Mouse (Mus musculus) stomach, embryonic 15.5 days (tissue): ENCODE measurements around the gene Dapk2. TPM values are rescaled to one million over a fixed set of nuclear protein-coding genes. Genes with fewer than 3 reads are reported as not detected.

ENCODE experiments used
- ATAC-seq: fragments of 200-750 bp; cut with Nextera tagmentation; 2 replicates; pipeline ENCODE4 v1.8.0; 2017; ENCODE audit warnings: low read depth, moderate number of reproducible peaks, moderate TSS enrichment; ENCODE audit not compliant: insufficient read depth, low FRiP score
- H3K27ac ChIP-seq: fragments of 300-500 bp; sonication (generic); 2 replicates; pipeline ENCODE4 v1.5.1; 2015; ENCODE audit warnings: mild to moderate bottlenecking, inconsistent platforms
- H3K27me3 ChIP-seq: fragments of 300-500 bp; sonication (generic); replicated peaks from 2 replicates; pipeline ENCODE4 v1.6.1; 2015; ENCODE audit warnings: inconsistent platforms
- H3K36me3 ChIP-seq: fragments of 300-500 bp; sonication (generic); 2 replicates; pipeline ENCODE4 v1.6.1; 2015; ENCODE audit warnings: inconsistent platforms
- H3K4me1 ChIP-seq: fragments of 300-500 bp; sonication (generic); 2 replicates; pipeline ENCODE4 v1.6.1; 2015; ENCODE audit warnings: inconsistent platforms
- H3K4me2 ChIP-seq: fragments of 300-500 bp; sonication (generic); 2 replicates; pipeline ENCODE4 v1.6.1; 2015; ENCODE audit warnings: mild to moderate bottlenecking, inconsistent platforms
- H3K4me3 ChIP-seq: fragments of 300-500 bp; sonication (generic); replicated peaks from 2 replicates; pipeline ENCODE4 v1.5.1; 2015; ENCODE audit warnings: inconsistent platforms
- H3K9ac ChIP-seq: fragments of 300-500 bp; sonication (generic); 2 replicates; pipeline ENCODE4 v1.6.1; 2015; ENCODE audit warnings: inconsistent platforms
- H3K9me3 ChIP-seq: fragments of 300-500 bp; sonication (generic); 2 replicates; pipeline ENCODE4 v1.6.1; 2016; ENCODE audit warnings: inconsistent platforms
- WGBS: fragments of 180-500 bp; shearing (Covaris S2); methylation state at CpG from one replicate; pipeline ENCODE4 v1.1.7; 2015; 5-methylcytosine and 5-hydroxymethylcytosine counted together
- polyA plus RNA-seq: library from polyadenylated mRNA; unstranded; fragments of >200 nt; fragmentation: Nextera tagmentation; extraction: Ambion mirVana; gene quantifications from 2 replicates; pipeline ENCODE4 v1.2.1, GENCODE M21; 2015

Gene Dapk2
- polyA plus RNA-seq, 1 experiment from 2014 or later, result 10.1 TPM

GRCm38 (mm10) chr9:66198533-66198932 lies 40.5 kb downstream of the Dapk2 start:
- H3K27ac ChIP-seq, result no peak overlapping the region

GRCm38 (mm10) chr9:66199657-66200410 lies 41.8 kb downstream of the Dapk2 start:
- H3K27ac ChIP-seq, result peak overlapping the region; percentile 44; the same call in 1 of the 2 replicates
- no peaks in the 10 kb centered on the region for H3K36me3 ChIP-seq
- no peak for ATAC-seq

More at GRCm38 (mm10) chr9:66198533-66198932, 40.5 kb downstream of the Dapk2 start:
- H3K9me3 ChIP-seq, result no peaks in the 10 kb centered on the region
- no peaks in the 10 kb centered on the region for H3K36me3 ChIP-seq
- WGBS, result 76% methylated on average over 1 of the region's 1 CpGs
- H3K4me3 ChIP-seq, result no peak overlapping the region
- no peaks in the 10 kb centered on the region for H3K4me1 ChIP-seq
- H3K9ac ChIP-seq, result no peak overlapping the region
- no peak for ATAC-seq
- no peak overlapping the region for H3K4me2 ChIP-seq
- H3K27me3 ChIP-seq, result no peaks in the 10 kb centered on the region

GRCm38 (mm10) chr9:66200411-66200789 lies 42.4 kb downstream of the Dapk2 start:
- H3K9me3 ChIP-seq, result no peaks in the 10 kb centered on the region
- H3K4me3 ChIP-seq, result no peak overlapping the region
- no peak overlapping the region for H3K4me2 ChIP-seq
- H3K36me3 ChIP-seq, result no peaks in the 10 kb centered on the region
- 55% methylated on average over 5 of the region's 5 CpGs for WGBS
- no peak overlapping the region for H3K9ac ChIP-seq
- no peak for ATAC-seq
- no peak overlapping the region for H3K27ac ChIP-seq
- no peaks in the 10 kb centered on the region for H3K4me1 ChIP-seq
- no peaks in the 10 kb centered on the region for H3K27me3 ChIP-seq

More at GRCm38 (mm10) chr9:66199657-66200410, 41.8 kb downstream of the Dapk2 start:
- 77% methylated on average over 14 of the region's 14 CpGs for WGBS
- Histone ChIP-seq H3K9ac (no peak overlapping the region), H3K9me3 (no peaks in the 10 kb centered on the region), H3K4me3 (no peak overlapping the region), H3K27me3 (no peaks in the 10 kb centered on the region), H3K4me1 (no peaks in the 10 kb centered on the region), H3K4me2 (no peak overlapping the region)

- Histone ChIP-seq H3K4me3 (no peak overlapping the region), H3K9me3 (no peaks in the 10 kb centered on the region), H3K4me2 (no peak overlapping the region), H3K27me3 (no peaks in the 10 kb centered on the region), H3K36me3 (no peaks in the 10 kb centered on the region), H3K4me1 (no peaks in the 10 kb centered on the region), H3K27ac (no peak overlapping the region), H3K9ac (no peak overlapping the region)
- ATAC-seq, result no peak
- WGBS, result 37% methylated on average over 6 of the region's 6 CpGs
Observed at GRCm38 (mm10) chr9:66201665-66202064, 43.6 kb downstream of the Dapk2 start.

- no peak for ATAC-seq
- Histone ChIP-seq H3K9me3 (no peaks in the 10 kb centered on the region), H3K4me1 (no peaks in the 10 kb centered on the region), H3K27me3 (no peaks in the 10 kb centered on the region), H3K9ac (no peak overlapping the region), H3K4me3 (no peak overlapping the region), H3K36me3 (no peaks in the 10 kb centered on the region), H3K27ac (no peak overlapping the region), H3K4me2 (no peak overlapping the region)
- WGBS, result 73% methylated on average over 7 of the region's 7 CpGs
Observed at GRCm38 (mm10) chr9:66202463-66202862, 44.4 kb downstream of the Dapk2 start.

GRCm38 (mm10) chr9:66205702-66206101 lies 47.7 kb downstream of the Dapk2 start:
- Histone ChIP-seq H3K36me3 (no peaks in the 10 kb centered on the region), H3K27ac (no peak overlapping the region), H3K27me3 (no peaks in the 10 kb centered on the region), H3K4me3 (no peak overlapping the region), H3K4me1 (no peaks in the 10 kb centered on the region), H3K4me2 (no peak overlapping the region), H3K9me3 (no peaks in the 10 kb centered on the region), H3K9ac (no peak overlapping the region)
- no peak for ATAC-seq
- 93% methylated on average over 9 of the region's 9 CpGs for WGBS

GRCm38 (mm10) chr9:66206825-66207224 lies 48.8 kb downstream of the Dapk2 start:
- ATAC-seq, result no peak; the same call in 1 of the 2 replicates
- Histone ChIP-seq H3K4me3 (no peak overlapping the region), H3K4me2 (no peak overlapping the region), H3K27me3 (no peaks in the 10 kb centered on the region), H3K4me1 (no peaks in the 10 kb centered on the region), H3K27ac (no peak overlapping the region), H3K9ac (no peak overlapping the region), H3K9me3 (no peaks in the 10 kb centered on the region), H3K36me3 (no peaks in the 10 kb centered on the region)
- WGBS, result 46% methylated on average over 5 of the region's 5 CpGs

- no peaks in the 10 kb centered on the region for H3K27me3 ChIP-seq
- H3K4me3 ChIP-seq, result no peak overlapping the region
- H3K4me1 ChIP-seq, result 0 out of 2 replicates have a peak, but pooled peaks cover 16% of the 10 kb centered on the region
- no peak for ATAC-seq
- H3K9me3 ChIP-seq, result no peaks in the 10 kb centered on the region
- H3K36me3 ChIP-seq, result no peaks in the 10 kb centered on the region
- H3K27ac ChIP-seq, result no peak overlapping the region
- no peak overlapping the region for H3K4me2 ChIP-seq
- 36% methylated on average over 4 of the region's 4 CpGs for WGBS
- H3K9ac ChIP-seq, result no peak overlapping the region
Observed at GRCm38 (mm10) chr9:66211420-66211819, 53.4 kb downstream of the Dapk2 start.

GRCm38 (mm10) chr9:66212088-66212487 lies 54.1 kb downstream of the Dapk2 start:
- Histone ChIP-seq H3K9me3 (no peaks in the 10 kb centered on the region), H3K27me3 (no peaks in the 10 kb centered on the region), H3K4me3 (no peak overlapping the region), H3K9ac (no peak overlapping the region), H3K27ac (peak overlapping the region; percentile 48; the same call in 1 of the 2 replicates), H3K36me3 (no peaks in the 10 kb centered on the region), H3K4me2 (no peak overlapping the region), H3K4me1 (0 out of 2 replicates have a peak, but pooled peaks cover 16% of the 10 kb centered on the region)
- 70% methylated on average over 2 of the region's 2 CpGs for WGBS
- no peak for ATAC-seq

GRCm38 (mm10) chr9:66212802-66213201 lies 54.8 kb downstream of the Dapk2 start:
- H3K4me2 ChIP-seq, result no peak overlapping the region
- WGBS, result 65% methylated on average over 5 of the region's 5 CpGs
- no peaks in the 10 kb centered on the region for H3K9me3 ChIP-seq
- H3K9ac ChIP-seq, result no peak overlapping the region
- no peaks in the 10 kb centered on the region for H3K27me3 ChIP-seq
- H3K27ac ChIP-seq, result peak overlapping the region; percentile 48
- no peaks in the 10 kb centered on the region for H3K36me3 ChIP-seq
- no peak for ATAC-seq
- no peak overlapping the region for H3K4me3 ChIP-seq
- 0 out of 2 replicates have a peak, but pooled peaks cover 16% of the 10 kb centered on the region for H3K4me1 ChIP-seq

GRCm38 (mm10) chr9:66213386-66214032 lies 55.5 kb downstream of the Dapk2 start:
- Histone ChIP-seq H3K4me2 (no peak overlapping the region), H3K36me3 (no peaks in the 10 kb centered on the region), H3K27ac (peak overlapping the region; percentile 48), H3K9me3 (no peaks in the 10 kb centered on the region), H3K4me3 (no peak overlapping the region), H3K9ac (no peak overlapping the region), H3K4me1 (0 out of 2 replicates have a peak, but pooled peaks cover 16% of the 10 kb centered on the region), H3K27me3 (no peaks in the 10 kb centered on the region)
- WGBS, result 35% methylated on average over 5 of the region's 5 CpGs
- ATAC-seq, result peak; percentile 87

- Histone ChIP-seq H3K27ac (no peak overlapping the region), H3K4me3 (no peak overlapping the region), H3K27me3 (no peaks in the 10 kb centered on the region), H3K36me3 (no peaks in the 10 kb centered on the region), H3K4me1 (0 out of 2 replicates have a peak, but pooled peaks cover 16% of the 10 kb centered on the region), H3K4me2 (no peak overlapping the region), H3K9me3 (no peaks in the 10 kb centered on the region), H3K9ac (no peak overlapping the region)
- no peak for ATAC-seq
Observed at GRCm38 (mm10) chr9:66215551-66215950, 57.5 kb downstream of the Dapk2 start.
